In genomic region chr1:97931220-97931619, GRCm38 (mm10) we compare ENCODE assay signal across 12 mouse cellular contexts.
"Had no signal": no experiment of that assay in that cellular context is flagged by ENCODE, and none has a peak within 500 bp of the region (broad histone marks: within the 10 kb centered on the region; RNA-seq: fewer than 3 reads in every experiment).

No protein-coding gene starts in this region.

- DNase-seq: kidney, adult 8-10 months; kidney, postnatal 36 days; lung, adult 2 months; lung, postnatal 36 days; right cerebral cortex, adult 18-20 months; right cerebral cortex, postnatal 25 days; thymus, postnatal 36 days had no signal

- H3K27me3 ChIP-seq: liver, embryonic 15.5 days had no signal

- H3K9ac ChIP-seq: liver, embryonic 15.5 days had no signal

- H3K4me2 ChIP-seq: liver, embryonic 11.5 days; liver, embryonic 15.5 days; midbrain, embryonic 11.5 days had no signal

- H3K4me3 ChIP-seq: liver, embryonic 15.5 days had no signal

- H3K9me3 ChIP-seq: liver, embryonic 15.5 days had no signal

- H3K36me3 ChIP-seq: liver, embryonic 15.5 days had no signal

- H3K4me1 ChIP-seq: liver, embryonic 15.5 days had no signal

- ATAC-seq: lung, postnatal 0 days had no signal

- H3K27ac ChIP-seq: kidney, postnatal 0 days; liver, embryonic 15.5 days had no signal
